Mouse (Mus musculus): ENCODE measurements at regions not wholly inside any gene's neighbourhood (a gene's known extent, or its start where the extent isn't known, plus 50 kb on each side); places are given as distances from the start of the nearest gene placed in this dataset.
A peak's percentile ranks its signal among the peaks of the same experiment; 100 is the strongest.

DNA sequence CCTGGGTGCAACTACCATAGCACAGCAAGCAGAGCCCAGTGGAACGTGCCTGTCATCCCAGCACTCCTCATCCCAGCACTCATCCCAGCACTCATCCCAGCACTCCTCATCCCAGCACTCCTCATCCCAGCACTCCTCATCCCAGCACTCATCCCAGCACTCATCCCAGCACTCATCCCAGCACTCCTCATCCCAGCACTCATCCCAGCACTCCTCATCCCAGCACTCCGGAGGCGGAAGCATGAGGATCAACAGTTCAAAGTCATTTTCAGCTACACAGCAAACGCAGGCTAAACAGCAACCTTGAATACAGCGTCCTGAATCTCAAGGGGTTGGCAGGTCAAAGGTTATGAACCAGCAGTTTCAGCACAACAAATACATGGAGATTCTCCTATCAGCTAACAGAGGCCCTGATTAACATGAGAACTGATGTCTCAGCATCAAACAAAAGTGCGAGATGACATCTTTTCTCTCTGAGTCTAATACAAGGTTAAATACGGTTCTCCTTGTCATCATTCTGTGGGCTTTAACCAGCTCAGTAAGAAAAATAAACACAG, 211.8 kb downstream of the Pdcd6ip start:
- intact Hi-C loops (cut with DNase I): no loop called here
- DNase-seq: no peak

DNA sequence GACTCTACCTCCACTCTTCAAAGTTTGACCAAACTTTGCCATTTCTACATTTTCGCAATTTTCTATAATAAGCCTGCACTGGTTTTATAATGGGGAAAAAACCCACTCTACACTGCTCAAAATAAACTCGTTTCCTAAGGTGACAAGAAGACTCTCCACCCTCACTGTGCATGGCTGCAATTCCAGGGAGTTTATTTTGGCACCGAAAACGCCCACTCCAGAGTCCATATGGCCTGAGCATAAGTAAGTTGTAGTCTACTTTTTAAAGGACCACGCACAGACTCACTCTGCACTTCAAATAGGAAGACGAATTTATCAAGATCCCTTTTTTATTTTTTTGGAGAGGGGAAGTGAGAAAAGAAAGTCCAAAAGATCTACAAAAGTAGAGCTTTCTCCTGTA, 219.4 kb downstream of the Pdcd6ip start:
- intact Hi-C loops (cut with DNase I): no loop called here

DNA sequence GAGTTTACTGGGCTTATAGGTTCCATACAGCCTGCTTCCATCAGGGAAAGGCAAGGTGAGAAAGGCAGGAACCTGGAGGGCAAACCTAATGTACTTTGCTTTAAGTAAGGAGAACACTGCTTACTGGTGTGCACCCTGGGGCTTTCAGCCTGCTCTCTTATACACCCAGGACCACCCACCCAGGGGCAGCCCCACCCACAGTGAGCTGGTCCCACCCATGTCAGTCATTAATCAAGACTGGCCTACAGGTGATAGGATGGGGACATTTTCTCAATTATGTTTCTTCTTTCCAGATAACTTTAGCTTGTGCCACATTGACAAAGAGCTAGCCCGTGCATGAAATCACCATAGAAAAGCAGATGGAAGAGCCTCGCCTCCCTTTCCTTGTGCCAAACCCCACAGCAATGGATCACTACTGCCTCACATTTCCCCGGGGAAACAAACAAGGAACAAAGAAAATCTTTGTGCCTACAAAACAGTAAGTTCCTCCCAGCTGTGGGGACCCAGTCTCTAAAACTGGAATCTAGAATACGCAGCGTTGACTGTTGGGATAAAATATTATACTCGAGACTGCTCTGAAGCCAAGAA, 221.5 kb downstream of the Pdcd6ip start:
- peak; percentile 1 to 3 for DNase-seq
- intact Hi-C loops (cut with DNase I): no loop called here

More for the DNA sequence above, 219.4 kb downstream of the Pdcd6ip start:
- DNase-seq: no peak

DNA sequence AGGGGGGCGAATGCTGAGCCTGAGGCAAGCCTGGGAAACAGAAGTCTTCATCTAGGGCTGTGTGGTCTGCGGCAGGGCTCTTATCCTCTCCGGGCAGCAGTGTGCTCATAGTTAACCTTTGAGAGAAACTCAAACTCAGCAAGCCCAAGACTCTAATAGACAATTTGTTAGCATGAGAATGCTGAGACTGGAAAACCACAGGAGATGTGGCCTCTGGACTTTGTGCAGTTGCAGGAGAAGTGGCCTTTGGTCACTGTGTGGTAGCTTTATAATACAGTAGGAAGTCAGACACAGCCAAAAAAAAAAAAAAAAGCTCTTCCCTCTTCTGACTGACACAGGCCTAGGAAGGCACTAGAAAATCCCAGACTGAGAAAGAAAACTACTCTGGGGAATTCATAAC, 228.2 kb downstream of the Pdcd6ip start:
- no peak for DNase-seq
- intact Hi-C loops (cut with DNase I): no loop called here

DNA sequence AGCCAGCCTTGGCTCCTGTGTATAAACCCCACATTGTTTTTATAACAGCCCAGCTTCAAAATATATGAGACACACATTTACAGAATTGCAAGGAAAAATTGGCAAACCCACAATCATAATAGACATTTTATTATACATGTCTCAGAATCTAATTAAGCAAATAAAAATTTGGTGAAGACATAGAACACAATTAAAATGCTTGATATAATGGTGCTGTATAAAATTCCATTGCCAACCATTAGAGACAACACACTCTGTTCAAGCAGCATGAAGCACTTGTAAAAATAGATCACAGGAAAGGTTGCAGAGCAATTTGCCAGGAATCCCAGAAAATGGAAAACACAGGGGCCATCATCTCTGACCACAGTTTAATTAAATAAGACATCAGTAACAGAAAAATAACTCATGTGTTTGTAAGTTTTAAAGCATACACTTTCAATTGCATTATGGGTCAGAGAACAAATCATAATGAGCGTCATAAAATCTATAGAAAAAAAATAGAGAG, 229.2 kb downstream of the Pdcd6ip start:
- intact Hi-C loops (cut with DNase I): no loop called here
- DNase-seq: no peak

DNA sequence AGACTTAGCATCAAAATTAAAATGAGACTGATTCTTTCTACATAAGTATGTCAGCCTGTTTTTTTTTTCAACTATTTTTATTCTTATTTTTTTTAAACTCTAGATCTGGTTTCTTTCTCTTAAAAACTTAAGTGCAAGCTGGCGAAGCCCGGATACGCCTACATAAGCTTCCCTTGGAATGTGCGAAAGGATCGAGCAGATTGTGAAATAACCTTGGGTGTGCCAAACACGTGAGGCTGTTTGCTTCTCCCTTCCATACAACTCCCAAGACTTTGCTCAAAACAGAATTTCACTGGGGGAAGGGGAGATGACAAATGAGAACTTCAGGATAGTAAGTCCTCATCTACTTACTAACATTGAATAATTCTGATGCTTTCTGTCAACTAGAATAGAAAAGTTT, 236.3 kb downstream of the Pdcd6ip start:
- DNase-seq: no peak
- intact Hi-C loops (cut with DNase I): no loop called here

DNA sequence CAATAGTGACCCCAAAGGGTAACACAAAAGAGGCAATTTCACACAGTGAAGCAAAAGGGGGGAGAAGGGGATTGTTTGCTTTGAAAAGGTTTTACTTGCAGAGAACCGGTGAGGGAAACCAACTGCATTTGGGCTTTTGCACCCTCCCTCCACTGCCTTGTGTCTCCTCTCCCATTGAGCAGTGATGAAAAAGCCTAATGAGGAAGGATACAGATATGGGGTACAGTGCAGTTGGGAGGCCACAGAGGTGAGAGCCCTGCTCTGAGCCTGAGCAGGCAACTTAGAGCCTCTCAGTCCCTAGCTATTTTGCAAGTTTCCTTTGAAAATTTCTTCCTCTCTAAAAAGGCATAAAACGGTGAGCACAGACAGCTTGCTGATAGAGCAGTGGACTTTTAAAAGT, 245.2 kb downstream of the Pdcd6ip start:
- intact Hi-C loops (cut with DNase I): no loop called here
- no peak for DNase-seq

DNA sequence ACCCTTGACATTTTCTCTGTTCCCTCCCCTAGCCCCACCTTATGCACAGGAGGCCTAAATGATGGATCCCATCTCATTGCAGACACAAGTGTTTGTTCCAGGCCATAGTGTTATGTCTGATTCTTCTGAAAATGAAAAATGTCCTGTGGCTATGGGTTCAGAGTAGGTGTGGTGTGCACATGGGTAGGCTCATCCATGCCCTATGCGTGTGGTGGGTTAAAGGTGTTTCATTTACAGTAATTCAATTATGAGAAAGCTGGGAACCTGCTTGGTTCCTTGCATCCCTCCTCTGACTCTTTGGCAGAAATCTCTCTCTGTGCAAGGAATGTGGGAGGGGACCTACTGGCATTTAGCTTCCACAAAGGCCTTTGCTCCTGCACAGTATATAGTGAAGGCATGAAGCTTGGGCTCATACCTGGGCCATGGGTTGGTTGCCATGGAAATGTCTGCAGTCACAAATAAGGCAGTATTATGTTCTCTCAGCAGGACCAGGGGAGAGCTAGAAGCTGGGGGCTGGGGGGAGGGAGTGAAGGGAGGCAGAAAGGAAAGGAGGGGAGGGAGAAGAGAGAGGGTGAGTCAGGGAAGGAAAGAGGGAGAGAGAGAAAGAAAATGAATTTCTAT, 245.7 kb downstream of the Pdcd6ip start:
- DNase-seq: no peak
- intact Hi-C loops (cut with DNase I): no loop called here

DNA sequence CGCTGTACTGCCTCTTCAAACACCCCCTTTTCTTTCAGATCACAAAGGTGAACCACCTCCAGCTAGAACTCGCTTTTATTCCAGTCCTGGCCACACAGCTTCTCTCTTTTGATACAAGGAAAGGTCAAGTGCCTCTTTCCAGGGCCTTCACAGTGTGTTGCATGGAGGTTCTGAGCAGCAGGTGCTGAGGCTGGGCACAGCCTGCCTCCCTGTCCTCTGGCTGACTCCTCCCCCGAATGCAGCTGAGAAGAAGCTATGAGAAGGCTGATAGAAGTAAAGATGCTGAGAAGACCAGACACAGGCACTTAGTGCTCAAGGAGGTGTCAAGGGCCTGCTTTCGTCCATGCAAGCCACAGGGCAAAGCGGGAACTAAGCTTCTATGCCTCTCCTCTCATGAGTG, 248.2 kb downstream of the Pdcd6ip start:
- DNase-seq: no peak
- intact Hi-C loops (cut with DNase I): no loop called here

DNA sequence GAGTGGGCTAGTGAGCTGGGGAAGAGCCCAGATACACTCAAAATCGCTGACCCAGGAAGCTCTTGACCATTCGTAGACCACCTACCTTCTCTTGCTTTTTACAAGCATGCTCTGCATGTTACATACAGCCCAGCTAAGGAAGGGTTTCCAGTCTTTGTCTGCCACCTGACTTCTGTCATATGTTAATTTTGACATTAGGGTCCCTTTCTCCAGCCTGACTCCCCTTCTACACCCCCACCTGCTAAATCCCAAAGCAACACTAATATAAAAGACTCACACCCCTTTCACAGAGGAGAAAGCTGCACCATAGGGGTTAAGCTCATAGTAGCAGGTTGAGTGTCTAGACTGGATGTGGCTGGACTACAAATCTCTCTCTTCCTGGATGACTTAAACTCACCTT, 248.8 kb downstream of the Pdcd6ip start:
- intact Hi-C loops (cut with DNase I): no loop called here
- DNase-seq: no peak

DNA sequence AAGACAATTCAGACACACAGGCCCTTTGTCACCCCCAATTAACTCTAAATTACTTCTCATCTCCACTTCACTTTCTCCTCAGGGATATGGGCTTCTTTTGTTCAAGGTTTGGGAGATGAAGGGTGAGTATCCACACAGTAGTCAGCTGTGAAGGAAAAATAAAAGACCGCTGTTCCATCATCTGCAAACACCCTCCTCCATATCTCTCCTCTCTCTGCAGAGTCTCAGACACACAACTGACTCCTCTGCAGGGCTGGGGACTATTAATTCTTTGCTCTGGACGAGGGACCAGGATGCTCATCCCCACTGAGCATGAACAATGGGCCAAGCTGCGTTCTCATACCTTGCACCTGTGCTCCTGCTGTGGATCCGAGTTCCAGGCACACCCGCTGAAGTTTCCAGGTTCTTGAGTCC, 249.3 kb downstream of the Pdcd6ip start:
- intact Hi-C loops (cut with DNase I): no loop called here
- DNase-seq: no peak

DNA sequence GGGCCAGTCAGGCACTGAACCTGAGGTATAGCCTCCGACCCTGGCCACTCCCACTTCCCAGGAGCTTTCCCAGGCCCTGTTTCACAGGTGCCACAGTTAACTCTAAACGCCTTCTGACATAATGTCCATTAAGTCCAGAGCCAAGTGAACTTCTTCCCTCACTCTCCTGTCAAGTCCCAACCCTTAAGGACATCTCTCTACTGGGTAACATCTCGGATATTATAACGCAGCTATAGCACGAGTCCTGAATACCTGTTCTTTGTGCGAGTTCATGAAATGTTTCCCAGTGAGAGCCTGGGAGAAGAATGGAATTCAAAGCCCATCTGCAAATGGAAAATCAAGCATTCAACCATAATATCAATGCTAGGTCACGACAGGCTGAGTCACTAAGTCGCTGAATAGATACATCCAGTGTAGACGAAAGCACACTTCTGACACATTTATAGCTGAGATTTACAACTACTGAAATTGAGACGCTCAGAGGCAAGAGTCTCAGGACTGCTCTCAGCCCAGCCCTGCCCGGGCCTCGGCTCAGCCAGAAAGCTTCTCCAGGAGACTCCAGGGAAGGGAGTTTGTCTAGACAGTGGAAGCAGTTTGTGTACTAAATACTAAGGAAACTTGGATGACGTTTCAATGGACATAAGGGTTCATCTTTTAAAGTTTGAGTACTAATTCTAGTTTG, 250.7 kb downstream of the Pdcd6ip start:
- DNase-seq: no peak
- intact Hi-C loops (cut with DNase I): no loop called here

DNA sequence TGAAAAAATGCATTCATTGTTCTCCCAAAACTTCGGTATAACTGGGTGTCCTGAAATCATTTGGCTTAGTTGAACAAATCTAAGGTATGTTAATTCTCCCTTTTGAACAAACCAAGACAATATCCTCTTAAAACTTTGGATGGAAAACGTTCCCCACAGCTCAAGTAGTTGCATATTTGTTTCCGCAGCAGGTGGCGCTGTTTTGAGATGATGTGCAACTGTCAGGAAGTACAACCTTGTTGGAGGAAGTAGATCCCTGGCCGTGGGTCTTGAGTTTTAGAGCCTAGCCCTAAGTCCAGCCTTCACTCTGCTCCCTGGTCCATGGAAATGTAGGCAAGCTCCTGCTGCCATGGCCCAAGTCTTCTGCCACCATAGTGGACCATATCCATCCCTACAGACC, 252.5 kb downstream of the Pdcd6ip start:
- DNase-seq: peak in 1 of 2 experiments; percentile 4
- intact Hi-C loops (cut with DNase I): no loop called here

DNA sequence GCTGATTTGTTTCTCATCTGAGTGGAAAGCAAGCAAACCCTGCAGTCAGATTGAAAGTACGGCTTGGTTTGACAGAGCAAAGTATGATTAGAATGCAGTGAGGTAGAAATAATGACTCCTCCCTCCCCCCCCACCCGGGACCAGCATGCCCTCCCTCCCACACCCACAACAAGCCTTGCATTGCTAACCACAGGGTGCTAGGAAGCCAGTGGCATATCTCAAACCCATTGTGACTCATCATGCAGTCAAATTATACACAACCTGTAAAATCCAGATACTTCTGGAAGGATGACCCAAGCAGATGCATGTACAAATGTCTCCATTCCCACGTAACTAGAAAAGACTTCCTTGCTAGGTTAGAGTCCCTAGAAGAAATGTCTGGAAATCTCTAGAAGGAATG, 254.8 kb downstream of the Pdcd6ip start:
- no peak for DNase-seq
- intact Hi-C loops (cut with DNase I): no loop called here

DNA sequence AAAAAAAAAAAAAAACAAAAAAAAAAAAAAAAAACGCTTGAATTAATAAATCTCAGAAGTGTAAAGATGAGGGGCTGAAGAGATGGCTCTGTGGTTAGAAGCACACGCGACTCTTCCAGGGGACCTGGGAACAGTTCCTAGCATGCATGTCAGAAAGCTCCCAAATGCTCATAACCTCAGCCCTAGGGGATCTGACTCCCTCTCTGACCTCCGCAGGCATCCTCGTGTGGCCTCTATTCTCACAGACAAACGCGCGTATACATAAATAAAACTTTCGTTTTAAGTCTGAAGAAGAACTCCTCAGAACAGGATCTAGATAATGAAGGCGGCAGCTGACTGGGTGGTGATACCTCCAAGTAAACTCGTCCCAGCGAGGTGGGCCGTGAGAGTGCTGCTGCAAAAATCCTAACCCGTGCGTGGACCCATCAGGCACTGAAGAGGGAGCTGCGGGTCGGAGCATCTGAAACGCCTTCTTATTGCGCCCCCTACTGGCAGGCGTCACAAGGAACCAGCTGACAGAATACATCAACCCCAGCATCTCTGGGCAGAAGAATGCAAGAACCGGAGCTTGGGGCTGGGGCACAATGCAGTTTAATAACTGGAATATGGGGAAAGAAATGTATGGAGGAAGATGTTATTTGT, 266.2 kb downstream of the Pdcd6ip start:
- DNase-seq: peak; percentile 60 to 82
- intact Hi-C loops (cut with DNase I): loop anchor here (5.0 kb wide), 1 partner anchor 185 kb away; no protein-coding TSS in a partner anchor

DNA sequence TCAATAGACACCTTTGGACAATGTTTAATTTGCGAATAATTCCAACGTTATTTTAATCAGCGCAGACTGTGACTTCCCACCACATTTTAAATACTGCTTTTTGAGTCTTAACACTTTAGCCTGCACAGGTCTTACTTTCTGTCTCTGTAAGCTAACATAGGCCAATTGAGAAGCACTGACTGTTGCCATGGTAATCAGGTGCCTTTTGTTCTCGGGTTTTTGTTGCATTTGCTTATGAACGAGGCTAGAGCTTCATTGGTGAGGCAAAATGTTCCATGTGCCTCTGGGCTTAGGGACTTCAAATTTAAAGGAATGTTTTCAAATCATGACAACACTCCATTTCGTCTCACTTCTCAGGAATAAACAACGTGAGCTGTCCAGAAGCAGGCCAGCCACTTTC, 269.7 kb downstream of the Pdcd6ip start:
- intact Hi-C loops (cut with DNase I): no loop called here
- no peak for DNase-seq

DNA sequence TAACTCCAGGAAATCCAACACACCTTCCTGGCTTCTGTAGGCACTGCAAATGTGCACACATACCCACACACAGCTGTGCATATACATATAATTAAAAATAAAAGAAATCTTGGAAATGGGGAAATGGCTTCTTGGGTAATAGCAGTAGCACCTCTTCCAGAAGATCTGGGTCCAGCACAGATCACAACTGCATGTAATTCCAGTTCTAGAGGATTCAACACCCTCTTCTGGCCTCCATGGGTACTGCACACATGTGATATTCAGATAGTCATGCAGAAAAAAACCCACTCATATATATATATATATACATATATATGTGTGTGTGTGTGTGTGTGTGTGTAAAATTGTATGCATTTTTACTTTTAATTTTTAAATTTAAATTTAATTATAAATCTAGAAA, 272.1 kb downstream of the Pdcd6ip start:
- intact Hi-C loops (cut with DNase I): no loop called here
- peak in 1 of 2 experiments; percentile 3 for DNase-seq

DNA sequence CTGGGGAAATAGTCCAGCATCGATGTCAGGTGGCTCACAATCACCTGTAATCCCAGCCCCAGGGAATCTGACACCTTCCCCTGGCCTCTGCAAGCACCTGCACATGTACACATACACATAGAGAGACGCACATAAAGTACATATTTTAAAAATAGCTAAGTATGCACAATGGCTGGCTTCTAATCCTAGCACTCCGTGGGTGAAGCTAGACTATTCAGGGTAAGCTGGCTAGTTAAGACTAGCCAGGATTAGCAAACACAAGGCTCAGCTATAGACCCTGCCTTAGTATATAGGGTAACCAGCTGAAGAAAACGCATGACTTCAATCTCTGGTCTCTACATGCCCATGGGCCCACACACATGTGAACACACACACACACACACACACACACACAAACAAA, 274.6 kb downstream of the Pdcd6ip start:
- intact Hi-C loops (cut with DNase I): no loop called here
- DNase-seq: no peak

DNA sequence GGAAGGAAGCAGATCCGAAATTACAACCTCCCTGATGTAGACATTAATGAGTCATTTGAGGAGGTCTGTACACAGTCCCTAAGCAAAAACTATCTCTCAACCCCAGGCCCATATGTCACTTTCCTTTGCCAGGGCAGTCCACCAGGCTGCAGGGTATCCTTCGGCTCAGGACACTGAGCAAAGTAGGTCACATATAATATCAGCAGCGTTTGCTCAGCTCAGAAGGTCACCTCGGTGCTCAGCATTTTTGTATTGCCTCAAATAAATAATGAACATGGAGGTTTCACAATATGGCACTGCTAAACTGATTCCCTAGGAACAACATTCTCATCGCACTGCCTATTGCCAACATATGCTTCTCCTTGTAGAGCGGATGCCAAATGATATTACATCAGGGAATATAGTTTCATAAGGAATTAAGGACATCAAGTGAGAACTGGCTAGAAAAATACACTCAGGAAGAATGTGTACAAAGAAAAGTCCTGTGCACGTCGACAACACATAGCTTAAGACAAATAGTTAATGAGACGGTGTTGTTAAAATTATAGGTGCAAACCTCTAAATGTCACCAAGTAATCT, 275.4 kb downstream of the Pdcd6ip start:
- intact Hi-C loops (cut with DNase I): no loop called here
- DNase-seq: no peak

DNA sequence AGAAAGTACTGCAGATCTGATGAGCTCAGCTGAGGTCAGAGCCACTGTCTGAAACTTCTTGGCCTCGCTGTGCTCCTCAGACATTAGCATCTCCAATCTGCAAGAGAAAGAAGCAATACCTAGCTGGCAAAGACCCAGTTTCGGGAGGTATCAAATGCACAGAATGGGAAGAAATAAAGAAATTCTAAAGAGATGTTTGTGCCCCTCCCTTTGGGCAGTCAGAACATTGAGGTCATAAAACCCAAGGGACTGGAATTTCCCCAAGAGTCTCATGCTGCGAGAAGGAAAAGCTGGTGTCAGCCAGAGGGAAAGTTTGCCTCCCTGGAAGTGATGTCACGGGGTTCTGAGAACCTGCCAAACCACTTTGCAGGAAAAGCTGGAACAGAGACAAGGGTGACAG, 277.6 kb downstream of the Pdcd6ip start:
- intact Hi-C loops (cut with DNase I): no loop called here
- no peak for DNase-seq

DNA sequence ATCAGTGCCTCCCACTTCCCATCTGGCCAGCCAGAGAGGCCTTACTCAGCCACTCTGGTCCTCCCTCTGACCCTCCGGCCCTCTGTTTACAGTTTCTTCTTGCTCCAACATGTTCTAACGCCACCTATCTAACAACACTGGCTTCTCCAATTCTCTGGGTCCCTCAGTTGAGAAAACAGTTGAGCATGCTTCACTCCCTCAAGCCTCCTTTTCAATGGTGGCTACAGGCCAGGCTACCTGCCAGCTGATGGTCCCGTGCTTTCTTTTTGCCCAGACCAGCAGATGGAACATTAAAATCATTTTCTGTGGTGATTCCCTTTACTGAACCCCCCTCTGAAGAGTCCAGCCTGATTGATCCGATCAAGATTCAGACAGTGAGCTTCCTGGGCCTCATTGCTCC, 280.8 kb downstream of the Pdcd6ip start:
- DNase-seq: no peak
- intact Hi-C loops (cut with DNase I): no loop called here
